Mouse (Mus musculus): ENCODE results near the gene Cpne4.

DNA sequence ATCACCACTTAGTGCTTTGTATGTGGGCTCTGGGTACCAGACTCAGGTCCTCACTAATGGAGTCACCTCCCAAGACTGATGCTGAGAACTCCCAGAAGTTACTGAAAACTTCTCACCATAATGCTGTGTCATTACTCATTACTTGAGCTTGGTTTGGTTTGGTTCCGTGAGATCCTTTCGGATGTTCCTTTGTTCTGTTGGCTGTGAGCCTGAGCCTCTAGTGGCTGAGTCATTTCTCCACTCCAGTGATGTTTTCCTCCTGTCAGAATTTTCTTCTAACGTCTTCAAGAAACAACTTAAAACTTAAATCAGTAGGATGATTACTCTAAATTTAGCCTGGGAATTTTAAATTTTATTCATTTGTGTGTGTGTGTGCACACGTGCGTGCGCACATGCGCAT, 212.9 kb downstream of the Cpne4 start:
- TF ChIP-seq CTCF (IDR thresholded peaks at IDR 0.05; ENCODE audit: extremely low read depth, insufficient read length, insufficient replicate concordance, low read depth, low read length) (no peak), POLR2A (IDR thresholded peaks at IDR 0.05; ENCODE audit: low read depth, low read length) (no peak)
